Mouse (Mus musculus): ENCODE measurements around the gene Rhbdf1.
A peak's percentile ranks its signal among the peaks of the same experiment; 100 is the strongest.

The Rhbdf1 gene

DNA sequence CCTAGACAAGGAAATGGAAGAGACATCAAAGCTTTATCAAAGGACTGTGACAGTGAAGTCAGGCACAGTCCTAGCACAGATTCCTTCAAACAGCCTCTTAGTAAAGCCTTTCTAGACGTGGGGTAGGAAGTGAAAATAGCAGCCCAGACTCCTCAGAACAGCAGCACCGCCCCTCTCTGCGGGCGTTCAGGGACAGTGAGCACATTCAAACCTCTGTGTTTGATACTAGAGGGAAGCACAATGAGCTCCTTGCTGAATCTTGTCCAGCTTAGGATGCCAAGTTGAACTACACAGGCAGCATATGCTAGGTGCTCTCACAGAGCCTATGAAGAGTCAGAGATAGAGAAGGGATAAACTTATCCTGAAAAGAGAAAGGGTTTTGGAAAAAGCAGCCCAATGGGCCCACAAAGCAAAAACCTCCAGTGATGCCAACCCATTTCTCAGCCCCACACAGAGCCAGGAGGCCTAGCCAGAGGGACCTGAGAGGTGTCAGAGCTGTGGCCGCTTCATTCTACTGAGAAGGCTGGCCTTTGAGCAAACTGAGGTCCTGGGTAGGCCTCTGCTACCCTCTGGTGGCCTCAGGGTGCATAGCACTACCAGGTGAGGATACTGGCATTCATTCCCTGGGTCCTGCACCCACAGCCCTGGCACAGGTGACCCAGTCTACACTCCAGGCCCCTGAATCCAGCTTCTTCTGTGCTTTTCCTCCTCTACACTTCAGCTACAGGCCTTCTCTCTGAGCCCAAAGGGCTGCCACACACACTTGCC is 16.2 kb upstream of the Rhbdf1 start:
- DNase-seq (ENCODE audit: low read depth), result peak; percentile 63

DNA sequence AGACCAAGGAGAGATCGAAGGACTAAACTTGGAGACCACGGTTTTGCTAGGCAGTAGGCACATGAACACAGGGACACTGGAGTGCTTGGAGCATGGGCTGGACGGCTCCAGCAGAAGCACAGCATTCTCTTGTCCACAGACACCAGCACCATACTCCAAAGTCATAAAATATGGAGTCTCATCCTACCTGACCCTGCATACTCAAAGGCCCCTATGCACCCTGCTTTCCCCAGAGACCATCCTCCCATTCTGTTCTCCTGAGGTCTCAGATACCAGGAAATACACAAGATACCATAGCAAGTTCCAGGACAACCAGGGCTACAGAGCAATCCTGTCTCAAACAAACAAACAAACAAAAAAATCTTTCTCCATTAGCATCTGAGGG is 15.3 kb upstream of the Rhbdf1 start:
- DNase-seq (ENCODE audit: low read depth), result no peak

DNA sequence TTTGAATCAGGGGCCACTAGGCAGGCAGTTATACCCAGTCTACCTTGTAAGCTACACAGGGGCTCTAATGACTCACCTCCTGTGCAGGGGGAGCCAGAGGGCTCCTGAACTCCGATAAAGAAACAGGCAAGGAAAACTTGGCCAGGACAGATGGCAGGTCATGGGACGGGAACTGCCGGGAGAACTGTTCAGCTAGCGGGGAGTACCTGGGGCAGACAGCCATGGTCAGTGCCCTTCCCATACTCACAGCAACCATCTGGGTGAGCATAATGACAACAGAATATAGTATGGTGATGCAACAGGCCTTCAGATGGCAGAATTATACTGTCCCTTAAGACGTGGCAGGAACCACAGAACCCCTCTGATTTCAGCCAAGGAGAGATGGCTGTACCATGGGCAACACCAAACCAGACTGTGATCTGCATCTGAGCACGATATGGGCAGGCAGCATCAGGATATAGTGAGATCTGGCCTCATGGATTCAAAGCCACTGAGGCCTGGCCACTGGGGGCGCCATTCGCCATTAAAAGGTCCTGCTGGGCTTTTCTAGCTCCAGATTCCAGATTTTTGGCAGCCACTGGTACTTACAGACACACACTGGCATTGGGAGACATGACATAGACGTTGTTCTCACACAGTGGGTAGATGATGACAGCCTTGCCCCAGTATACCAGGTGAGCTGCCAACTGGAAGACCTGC is 14.8 kb upstream of the Rhbdf1 start:
- peak; percentile 31 for DNase-seq (ENCODE audit: low read depth)

DNA sequence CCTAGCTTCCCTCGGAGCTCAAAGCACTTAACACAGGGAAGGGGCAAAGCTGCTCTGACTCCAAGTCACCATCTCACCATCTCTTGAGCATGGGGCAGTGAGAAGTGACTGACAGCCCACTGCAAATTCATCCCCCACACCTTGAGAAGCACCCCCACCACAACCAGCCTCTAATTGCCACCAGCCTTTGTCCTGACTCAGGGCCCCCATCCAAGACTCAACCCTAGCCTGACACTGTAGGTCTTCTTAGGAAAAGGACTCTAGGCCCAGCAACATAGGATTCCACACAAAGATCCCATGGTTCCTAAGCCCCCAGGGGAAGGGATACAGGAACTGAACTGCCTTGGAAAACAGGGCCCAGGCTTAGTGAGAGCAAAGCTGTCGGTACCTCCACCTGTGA is 14.0 kb upstream of the Rhbdf1 start:
- DNase-seq (ENCODE audit: low read depth), result no peak

DNA sequence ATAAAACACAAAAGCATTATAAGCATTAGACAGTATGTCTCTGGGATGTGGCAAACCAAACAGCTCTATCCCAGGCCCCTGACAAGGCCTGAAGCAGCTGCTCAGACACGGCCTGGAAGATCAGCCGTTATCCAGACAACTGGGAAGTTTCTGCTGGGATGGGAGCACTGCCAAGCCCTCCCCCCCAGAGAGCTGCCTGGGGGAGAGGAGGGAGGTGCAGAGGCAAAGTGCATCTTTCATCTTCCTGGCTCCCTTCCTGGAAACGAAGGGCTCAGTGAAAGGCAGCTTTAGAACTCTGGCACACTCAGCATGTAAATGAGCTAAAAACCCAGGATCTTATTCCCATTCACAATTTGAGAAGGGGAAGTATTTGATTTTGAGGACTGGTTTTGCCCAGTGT is 13.5 kb upstream of the Rhbdf1 start:
- DNase-seq (ENCODE audit: low read depth), result no peak

DNA sequence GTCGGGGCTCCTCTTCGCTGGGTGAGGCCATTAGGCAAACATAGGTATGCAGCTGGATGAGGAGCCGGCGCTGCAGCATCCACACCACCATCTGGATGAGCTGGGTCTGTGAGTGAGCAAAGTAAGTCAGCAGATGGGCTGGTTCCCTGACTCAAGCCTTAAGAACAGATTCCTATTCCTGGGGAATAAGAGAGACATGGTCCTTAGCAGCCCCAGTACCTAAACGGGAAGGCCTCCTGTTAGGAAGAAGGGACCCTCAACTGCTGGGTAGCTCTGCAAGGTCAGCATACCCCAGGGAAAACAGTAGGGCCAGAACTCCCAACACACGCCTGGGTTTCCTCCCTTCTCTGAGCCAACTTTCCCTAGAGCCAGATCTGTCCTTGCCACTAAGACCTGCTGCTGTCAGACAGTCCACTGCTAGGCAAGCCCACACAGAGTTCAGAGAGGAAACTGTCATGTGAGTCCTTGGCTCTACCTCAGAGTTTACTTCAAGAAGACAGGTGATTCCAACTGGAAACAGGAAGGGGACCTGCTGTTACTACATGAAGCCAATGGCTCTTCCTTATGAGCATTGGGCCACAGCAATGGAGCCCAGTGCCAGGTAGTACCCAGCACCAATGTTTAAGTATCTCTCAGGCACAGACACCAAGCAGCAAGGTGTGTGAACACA is 12.9 kb upstream of the Rhbdf1 start:
- no peak for DNase-seq (ENCODE audit: low read depth)

DNA sequence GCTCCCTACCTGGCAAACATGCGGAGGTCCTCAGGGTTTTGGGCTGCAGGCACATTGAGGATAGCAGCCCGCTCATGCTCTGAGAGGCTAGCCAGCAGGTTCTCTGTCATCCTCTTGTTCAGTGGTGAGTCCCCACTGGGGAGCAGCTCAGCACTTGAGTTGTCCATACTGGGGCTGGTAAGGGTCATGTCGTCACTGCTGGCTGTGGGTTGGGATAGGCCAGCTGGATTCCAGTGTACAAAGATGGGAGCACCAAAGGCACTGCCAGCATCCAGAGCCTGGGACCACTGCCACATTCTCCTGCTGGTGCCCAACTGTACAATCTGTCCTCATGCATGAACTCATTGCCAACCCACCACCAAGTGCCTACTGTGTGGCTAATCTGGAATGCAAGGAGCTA is 11.8 kb upstream of the Rhbdf1 start:
- DNase-seq (ENCODE audit: low read depth), result no peak

DNA sequence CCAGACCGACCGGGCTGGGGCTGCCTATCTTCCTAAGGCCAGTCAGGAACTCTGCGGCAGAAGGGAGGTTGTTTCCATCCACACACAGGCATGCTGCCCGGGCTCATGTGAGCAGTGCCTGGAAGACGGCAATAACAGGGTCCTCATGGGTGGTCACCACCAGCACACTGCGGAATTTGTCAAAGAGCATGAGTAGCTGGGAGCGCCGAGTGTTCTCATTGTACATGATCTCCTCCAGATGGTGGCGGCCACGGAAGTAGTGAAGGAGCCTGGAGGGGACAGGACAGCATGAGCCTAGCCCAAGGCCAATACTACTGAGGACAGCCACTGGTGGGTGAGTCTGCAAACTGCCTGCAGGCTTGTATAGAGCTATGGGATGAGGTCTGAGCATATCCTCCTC is 10.7 kb upstream of the Rhbdf1 start:
- no peak for DNase-seq (ENCODE audit: low read depth)

DNA sequence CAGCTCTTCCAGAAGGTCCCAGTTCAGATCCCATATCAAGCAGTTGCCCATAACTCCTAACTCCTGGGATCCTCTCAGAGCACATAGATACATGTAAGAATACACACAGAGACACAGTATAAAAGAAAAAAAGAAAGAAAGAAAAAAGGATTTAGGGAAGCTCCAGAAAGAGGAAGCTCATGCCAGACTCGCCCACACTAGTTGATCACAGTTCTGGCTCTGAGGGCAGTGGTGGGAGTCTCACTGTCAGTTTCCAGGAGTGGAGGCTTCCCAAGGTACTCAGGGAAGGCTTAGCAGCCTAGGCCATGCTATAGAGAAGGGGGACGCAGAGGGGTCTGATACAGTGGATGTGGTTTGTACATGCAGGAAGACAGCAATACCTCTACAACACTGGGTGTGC is 9.0 kb upstream of the Rhbdf1 start:
- DNase-seq (ENCODE audit: low read depth), result no peak

DNA sequence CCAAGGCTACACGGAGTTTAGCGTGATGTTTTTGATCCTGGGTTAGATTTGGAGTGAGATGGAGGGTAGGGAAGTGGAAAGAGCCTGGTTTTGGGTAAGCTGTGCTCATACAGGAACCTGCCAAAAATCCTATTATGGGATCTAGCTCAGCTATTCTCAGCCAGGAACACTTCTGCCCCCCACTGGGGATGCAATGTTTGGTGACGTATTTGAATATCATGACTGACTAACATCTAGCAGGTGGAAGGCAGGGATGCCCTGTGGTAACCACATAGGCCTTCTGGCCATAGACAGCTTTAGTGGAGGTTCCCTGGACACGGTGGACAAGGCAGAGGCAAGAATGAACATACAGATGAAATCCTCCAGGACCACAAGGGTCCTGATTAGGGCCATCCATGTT is 8.1 kb upstream of the Rhbdf1 start:
- DNase-seq (ENCODE audit: low read depth), result no peak

DNA sequence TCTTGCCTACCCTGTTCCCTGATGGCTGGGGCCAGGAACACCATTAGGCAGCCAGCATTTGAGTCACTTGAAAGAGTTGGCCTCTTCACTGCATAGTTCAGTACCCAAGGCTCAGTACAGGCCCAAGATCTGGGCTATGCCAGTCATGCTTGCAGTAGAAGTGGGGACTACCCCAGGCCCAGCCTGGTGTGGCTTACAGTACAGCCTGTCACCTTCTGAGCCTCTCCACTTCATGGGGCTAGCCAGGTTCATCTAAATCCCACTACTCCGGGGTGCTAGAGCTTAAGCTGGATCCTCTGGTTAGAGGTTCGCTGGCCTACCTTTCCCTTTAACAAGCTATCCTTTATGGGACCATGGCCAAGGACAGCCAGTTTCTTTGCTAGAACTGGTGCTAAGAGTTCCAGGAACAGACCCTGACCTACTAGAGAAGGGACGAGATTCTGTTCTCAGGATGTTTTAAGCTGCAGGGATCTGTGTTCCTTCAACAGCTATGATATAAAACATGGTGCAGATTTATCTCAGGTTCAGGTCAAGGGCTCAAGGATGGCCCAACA is 6.3 kb upstream of the Rhbdf1 start:
- DNase-seq (ENCODE audit: low read depth), result no peak

DNA sequence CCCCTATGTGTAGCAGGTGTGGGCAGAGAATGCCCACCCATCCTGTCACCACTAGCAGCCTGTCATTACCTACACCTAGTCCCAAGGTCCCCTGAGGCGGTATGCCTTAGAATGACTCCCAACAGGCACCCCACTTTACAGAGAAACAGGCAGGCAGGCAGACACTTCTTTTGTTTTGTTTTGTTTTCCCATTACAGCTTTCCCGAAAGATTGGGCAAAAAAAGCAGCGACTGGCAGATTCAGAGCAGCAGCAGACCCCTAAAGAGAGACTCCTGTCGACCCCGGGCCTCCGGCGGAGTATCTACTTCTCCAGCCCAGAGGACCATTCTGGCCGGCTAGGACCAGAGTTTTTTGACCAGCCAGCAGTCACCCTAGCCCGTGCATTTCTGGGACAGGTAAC is 5.5 kb upstream of the Rhbdf1 start:
- DNase-seq (ENCODE audit: low read depth), result no peak

DNA sequence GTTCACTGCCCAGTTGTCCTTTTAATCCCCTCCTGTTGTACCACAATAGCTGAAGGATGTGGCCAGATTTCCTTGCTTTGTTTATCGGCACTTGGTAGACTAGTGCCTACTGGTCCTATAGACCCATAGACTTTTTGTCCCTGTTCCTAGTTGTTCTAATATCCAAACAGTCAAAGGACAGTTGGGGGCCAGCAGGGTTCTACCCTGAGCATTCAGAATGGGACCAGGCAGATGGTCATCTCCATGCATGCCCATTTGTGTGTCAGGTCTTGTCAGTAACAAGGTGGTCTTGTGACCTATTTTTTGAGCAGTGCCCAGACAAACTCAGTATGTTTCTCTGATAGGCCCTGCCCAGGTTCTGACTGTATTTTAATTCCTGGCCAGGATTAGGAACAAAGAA is 4.9 kb upstream of the Rhbdf1 start:
- DNase-seq (ENCODE audit: low read depth), result no peak

DNA sequence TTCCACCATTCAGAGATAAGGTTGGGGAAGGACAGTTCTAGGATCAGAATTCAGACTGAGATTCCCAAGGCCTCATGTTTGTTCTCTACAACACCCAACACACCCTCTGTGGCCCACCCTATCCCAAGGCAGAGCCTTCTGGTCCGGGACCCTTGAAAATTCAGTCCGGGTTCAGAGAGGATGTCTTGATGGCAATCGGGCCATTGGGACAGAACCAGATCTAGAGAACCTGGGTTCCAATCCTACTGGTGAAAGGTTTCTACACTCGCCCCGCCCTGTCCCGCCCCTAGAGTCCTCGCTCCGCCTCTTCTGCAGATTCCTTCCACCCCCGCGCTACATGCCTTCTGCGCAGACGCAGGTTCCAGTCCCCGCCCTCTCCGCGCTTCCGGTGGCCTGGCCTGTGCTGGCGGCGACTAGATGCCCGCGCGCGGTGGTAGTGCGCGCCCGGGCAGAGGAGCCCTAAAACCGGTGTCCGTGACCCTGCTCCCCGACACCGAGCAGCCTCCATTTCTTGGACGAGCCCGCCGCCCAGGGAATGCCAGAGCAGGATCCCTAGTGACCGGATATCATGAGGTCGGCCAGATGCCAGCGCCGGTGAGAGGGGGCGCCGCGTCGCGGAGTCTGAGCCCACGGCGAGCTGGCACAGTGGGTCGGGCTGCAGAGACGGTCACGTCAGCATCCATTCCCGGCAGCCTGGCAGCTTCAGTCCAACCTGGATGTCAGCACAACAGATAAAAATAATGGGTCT is 4.2 kb upstream of the Rhbdf1 start, which contains the start of gene Mpg:
Mpg (plus strand) TSS at position 382 of the 748 bp plus-strand sequence.
- DNase-seq (ENCODE audit: low read depth), result peak; percentile 89

DNA sequence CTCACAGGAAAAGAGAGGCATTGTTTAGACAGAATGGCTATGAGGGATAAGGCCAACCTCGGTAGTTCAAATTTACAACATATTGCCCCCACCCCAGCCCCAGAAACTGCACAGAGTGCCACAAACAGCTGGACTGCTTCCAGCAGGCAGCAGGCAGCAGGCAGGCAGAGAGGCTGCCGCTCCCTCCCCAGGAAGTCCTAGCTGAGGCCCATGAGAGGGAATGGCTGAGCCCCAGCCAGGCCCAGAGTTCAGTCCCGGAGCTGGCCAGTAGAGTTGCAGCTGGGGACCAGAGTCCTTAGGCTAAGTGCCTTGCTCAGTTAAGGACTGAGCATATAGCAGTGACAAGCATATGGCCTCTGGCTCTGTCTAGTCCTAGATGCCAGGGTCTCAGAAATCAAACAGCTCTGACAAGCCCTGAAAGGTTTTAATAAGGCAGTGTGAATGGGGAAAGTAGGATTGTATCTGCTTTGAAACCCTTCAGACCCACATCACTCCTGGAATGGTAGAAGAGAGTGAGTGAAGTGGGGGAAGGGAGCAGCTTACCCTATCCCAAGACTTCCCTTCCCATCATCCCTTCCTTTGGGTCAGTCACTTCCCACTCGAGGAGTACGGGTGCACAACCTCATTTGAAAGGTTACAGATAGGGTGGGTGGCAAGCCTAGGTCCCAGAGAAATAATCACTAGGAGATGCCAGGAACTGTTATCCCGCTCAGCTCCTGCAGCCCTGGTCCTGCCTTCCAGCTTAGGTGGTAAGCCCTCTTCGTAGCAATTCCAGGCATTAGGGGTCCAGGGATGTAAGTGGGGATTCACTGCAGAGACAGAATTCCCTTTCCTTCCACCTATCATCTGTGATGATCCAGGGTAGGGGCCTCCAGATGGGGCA is 3.4 kb upstream of the Rhbdf1 start:
- DNase-seq (ENCODE audit: low read depth), result peak; percentile 71

DNA sequence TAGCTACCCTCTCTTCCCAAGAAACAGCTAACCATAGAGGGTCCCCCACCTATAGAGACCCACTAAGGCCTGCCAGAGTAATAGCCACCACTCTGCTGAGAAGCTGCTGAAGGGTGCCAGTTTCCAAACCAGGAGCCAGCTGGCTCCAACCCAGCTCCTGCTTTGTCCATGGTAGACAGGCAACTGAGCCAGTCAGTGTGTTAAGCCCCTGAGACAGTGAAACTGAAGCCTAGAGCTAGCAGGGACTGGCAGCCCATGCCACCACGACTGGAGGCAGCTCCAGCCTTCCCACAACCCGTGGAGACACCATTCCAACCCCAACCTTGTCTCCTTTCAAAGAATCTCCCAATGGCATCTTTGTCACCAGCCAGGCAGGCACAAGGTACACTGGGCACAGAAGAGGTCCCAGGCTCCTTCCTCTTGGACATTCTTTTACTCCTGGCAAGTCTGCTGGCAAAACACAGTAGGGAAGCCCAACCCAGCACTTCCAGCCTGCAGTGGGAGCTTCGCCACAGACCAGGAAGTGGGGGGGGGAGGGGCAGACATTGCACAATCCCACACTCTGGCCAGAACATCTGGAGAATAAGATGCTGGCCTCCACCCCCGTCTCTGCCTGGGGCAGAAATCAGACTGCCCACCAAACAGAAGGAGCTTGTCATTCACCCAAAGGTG is 2.5 kb upstream of the Rhbdf1 start:
- DNase-seq (ENCODE audit: low read depth), result peak; percentile 82

DNA sequence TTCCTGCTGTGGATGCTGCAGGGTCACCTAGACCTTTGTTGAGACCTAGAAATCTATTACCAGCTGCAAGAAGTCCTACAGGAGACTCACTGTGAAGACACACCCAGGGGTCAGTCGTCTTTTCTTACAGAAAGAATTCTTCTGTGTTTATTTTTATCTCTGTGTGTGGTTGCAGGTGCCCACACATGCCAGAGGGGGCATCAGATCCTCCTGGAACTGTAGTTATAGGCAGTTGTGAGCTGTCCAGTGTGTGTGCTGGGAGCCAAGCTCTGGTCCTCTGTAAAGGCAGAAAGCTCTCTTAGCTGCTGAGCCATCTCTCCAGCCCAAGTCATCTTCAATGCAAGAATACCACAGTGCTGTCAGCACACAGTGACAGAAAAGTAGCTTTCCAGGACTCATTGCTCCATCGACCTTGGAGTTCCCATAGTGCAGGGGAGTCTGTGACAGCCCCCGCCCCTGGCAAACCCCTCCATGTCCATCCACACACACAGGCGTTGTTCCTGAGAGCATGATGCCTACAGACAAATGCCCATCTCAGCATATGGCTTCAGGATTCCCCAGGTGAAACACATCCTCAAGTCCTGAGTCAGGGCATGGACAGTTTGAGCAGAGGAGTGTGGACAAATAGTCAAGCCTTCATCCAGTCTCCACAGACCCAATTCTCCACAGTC is 1.3 kb upstream of the Rhbdf1 start:
- DNase-seq (ENCODE audit: low read depth), result no peak

DNA sequence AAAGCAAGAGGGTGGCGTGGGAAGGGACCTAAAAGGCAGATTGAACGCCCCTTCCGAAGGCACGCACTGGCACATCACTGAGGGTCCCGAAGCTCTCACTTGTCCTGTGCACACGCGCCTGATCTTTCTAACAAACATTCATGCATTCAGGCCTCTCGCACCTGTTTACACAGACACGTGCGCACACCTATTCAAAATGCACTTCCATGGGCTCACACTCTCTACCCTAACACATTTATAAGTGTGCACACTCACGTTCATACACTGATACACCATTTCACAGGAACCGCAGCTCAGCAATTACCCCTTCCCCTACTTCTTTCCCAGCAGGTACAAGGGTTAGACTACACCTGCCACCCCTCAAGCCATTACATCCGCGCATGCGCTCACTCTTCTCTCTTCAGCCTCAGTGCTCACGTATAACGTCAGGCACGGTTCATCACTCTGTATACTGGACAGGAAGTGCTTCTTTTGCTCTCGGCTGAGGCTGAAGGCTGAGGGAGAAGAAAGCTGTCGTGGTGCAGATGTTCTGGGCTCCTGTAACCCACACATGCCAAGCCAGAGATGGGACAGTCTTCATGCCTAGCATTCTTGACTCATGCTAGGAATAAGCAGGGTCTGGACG is 582 bp upstream of the Rhbdf1 start:
- no peak for DNase-seq (ENCODE audit: low read depth)

DNA sequence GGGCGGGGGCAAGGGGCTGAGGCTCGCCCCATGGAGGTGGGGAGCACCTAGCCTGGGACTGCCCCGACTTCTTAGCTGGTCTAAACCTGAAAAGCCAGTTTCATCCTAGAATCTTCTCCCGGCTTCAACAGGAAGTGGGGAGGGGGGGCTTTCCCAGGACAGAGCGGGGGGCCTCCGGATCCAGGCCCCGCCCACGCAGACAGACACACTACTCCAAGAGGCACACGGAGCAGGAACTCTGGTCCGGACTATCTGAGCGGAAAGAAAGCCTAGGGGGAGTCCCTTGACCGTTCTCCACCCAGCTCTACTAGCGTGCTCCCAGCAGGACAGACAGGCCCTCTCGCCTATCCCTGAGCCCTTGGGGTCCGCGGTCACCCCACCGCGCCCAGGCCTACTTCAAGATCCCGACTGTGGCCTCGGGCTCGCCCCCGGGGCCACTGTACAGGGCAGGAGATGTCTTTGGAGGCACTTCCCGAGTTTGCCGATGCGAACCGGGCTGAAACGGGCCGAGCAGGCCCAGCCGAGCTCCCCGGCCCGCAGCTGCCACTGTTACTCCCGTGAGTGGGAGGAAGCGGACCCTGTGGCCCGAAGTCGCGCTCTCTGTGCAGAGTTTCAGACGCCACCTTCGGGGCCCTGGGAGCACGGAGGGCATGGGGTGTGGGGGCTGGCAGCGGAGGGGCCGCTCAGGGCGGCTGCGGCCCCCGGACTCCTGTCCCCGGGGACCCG is 712 bp downstream of the Rhbdf1 start:
- no peak for DNase-seq (ENCODE audit: low read depth)
